Mouse (Mus musculus): ENCODE data around the gene Tns1. TPM values are rescaled to one million over a fixed set of nuclear protein-coding genes. Genes with fewer than 3 reads are reported as not detected.

Gene Tns1
- polyA plus RNA-seq, 1 experiment: 781 TPM

- WGBS: 82% methylated on average over 18 of the region's 18 CpGs
- DNase-seq: no peak
- Histone ChIP-seq H3K4me3 (replicated peaks; ENCODE audit: extremely low read depth, low read depth, low read length) (peak overlapping the region; percentile 11), H3K4me1 (ENCODE audit: control insufficient read depth, insufficient read depth, low read length) (peaks cover 44% of the 10 kb centered on the region)
- TF ChIP-seq CTCF (IDR thresholded peaks at IDR 0.05; ENCODE audit: insufficient read depth, low read length): no peak
- no peak for TF ChIP-seq POLR2A (IDR thresholded peaks at IDR 0.05; ENCODE audit: borderline replicate concordance, extremely low read depth, low read depth, low read length)
Observed at GRCm38 (mm10) chr1:73924871-73925610, 199.2 kb downstream of the Tns1 start.

GRCm38 (mm10) chr1:73924210-73924609 is 200.0 kb downstream of the Tns1 start:
- TF ChIP-seq POLR2A (IDR thresholded peaks at IDR 0.05; ENCODE audit: borderline replicate concordance, extremely low read depth, low read depth, low read length) (no peak), CTCF (IDR thresholded peaks at IDR 0.05; ENCODE audit: insufficient read depth, low read length) (no peak)
- peaks cover 38% of the 10 kb centered on the region for H3K4me1 ChIP-seq (ENCODE audit: control insufficient read depth, insufficient read depth, low read length)
- no peak for DNase-seq
- H3K4me3 ChIP-seq (replicated peaks; ENCODE audit: extremely low read depth, low read depth, low read length): no peak overlapping the region
- 56% methylated on average over 5 of the region's 5 CpGs for WGBS

- 32% methylated on average over 8 of the region's 8 CpGs for WGBS
- TF ChIP-seq CTCF (IDR thresholded peaks at IDR 0.05; ENCODE audit: insufficient read depth, low read length) (no peak), POLR2A (IDR thresholded peaks at IDR 0.05; ENCODE audit: borderline replicate concordance, extremely low read depth, low read depth, low read length) (peak; percentile 25; the same call in 1 of the 2 replicates)
Observed at GRCm38 (mm10) chr1:73923185-73923584, 201.1 kb downstream of the Tns1 start.

DNA sequence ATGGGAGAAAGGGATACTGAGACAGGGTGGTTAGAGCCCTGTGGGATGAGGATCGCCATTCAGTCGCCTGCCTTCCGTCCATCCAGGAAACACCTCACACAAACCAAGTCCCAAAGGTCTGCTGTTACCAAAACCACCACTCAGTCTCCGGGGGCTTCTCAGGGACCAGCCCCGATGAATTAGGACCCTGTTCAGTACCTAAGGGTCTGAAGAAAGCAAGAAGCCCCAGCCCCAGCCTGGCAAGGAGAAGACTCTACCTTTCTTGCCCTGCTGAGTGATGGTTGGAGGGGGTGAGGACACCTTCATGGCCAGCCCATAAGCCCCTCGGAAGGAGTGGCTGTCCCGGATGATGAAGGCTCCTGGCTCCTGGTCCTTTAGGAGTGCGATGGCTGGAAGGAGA is 203.5 kb downstream of the Tns1 start:
- no peak for TF ChIP-seq POLR2A (IDR thresholded peaks at IDR 0.05; ENCODE audit: borderline replicate concordance, extremely low read depth, low read depth, low read length)
- no peak for TF ChIP-seq CTCF (IDR thresholded peaks at IDR 0.05; ENCODE audit: insufficient read depth, low read length)
- WGBS: 92% methylated on average over 8 of the region's 8 CpGs
- peak; percentile 3 for DNase-seq

More at GRCm38 (mm10) chr1:73923185-73923584, 201.1 kb downstream of the Tns1 start:
- H3K4me3 ChIP-seq (replicated peaks; ENCODE audit: extremely low read depth, low read depth, low read length): no peak overlapping the region
- peaks cover 29% of the 10 kb centered on the region for H3K4me1 ChIP-seq (ENCODE audit: control insufficient read depth, insufficient read depth, low read length)
- DNase-seq: no peak

GRCm38 (mm10) chr1:73919909-73920308 is 204.3 kb downstream of the Tns1 start:
- peak; percentile 2 for DNase-seq
- 69% methylated on average over 3 of the region's 3 CpGs for WGBS
- no peak overlapping the region for H3K4me3 ChIP-seq (replicated peaks; ENCODE audit: extremely low read depth, low read depth, low read length)
- H3K4me1 ChIP-seq (ENCODE audit: control insufficient read depth, insufficient read depth, low read length): peaks cover 20% of the 10 kb centered on the region
- TF ChIP-seq POLR2A (IDR thresholded peaks at IDR 0.05; ENCODE audit: borderline replicate concordance, extremely low read depth, low read depth, low read length): no peak
- no peak for TF ChIP-seq CTCF (IDR thresholded peaks at IDR 0.05; ENCODE audit: insufficient read depth, low read length)

More for the DNA sequence above, 203.5 kb downstream of the Tns1 start:
- Histone ChIP-seq H3K4me3 (replicated peaks; ENCODE audit: extremely low read depth, low read depth, low read length) (no peak overlapping the region), H3K4me1 (ENCODE audit: control insufficient read depth, insufficient read depth, low read length) (peaks cover 20% of the 10 kb centered on the region)

- peak; percentile 7 for DNase-seq
- WGBS: 82% methylated on average over 11 of the region's 11 CpGs
- H3K4me3 ChIP-seq (replicated peaks; ENCODE audit: extremely low read depth, low read depth, low read length): no peak overlapping the region
- TF ChIP-seq CTCF (IDR thresholded peaks at IDR 0.05; ENCODE audit: insufficient read depth, low read length) (no peak), POLR2A (IDR thresholded peaks at IDR 0.05; ENCODE audit: borderline replicate concordance, extremely low read depth, low read depth, low read length) (no peak)
- peaks cover 10% of the 10 kb centered on the region for H3K4me1 ChIP-seq (ENCODE audit: control insufficient read depth, insufficient read depth, low read length)
Observed at GRCm38 (mm10) chr1:73918001-73918400, 206.2 kb downstream of the Tns1 start.

- H3K4me1 ChIP-seq (ENCODE audit: control insufficient read depth, insufficient read depth, low read length): no peaks in the 10 kb centered on the region
- no peak for DNase-seq
- TF ChIP-seq CTCF (IDR thresholded peaks at IDR 0.05; ENCODE audit: insufficient read depth, low read length) (no peak), POLR2A (IDR thresholded peaks at IDR 0.05; ENCODE audit: borderline replicate concordance, extremely low read depth, low read depth, low read length) (no peak)
- 82% methylated on average over 1 of the region's 1 CpGs for WGBS
- no peak overlapping the region for H3K4me3 ChIP-seq (replicated peaks; ENCODE audit: extremely low read depth, low read depth, low read length)
Observed at GRCm38 (mm10) chr1:73916298-73916697, 208.0 kb downstream of the Tns1 start.

DNA sequence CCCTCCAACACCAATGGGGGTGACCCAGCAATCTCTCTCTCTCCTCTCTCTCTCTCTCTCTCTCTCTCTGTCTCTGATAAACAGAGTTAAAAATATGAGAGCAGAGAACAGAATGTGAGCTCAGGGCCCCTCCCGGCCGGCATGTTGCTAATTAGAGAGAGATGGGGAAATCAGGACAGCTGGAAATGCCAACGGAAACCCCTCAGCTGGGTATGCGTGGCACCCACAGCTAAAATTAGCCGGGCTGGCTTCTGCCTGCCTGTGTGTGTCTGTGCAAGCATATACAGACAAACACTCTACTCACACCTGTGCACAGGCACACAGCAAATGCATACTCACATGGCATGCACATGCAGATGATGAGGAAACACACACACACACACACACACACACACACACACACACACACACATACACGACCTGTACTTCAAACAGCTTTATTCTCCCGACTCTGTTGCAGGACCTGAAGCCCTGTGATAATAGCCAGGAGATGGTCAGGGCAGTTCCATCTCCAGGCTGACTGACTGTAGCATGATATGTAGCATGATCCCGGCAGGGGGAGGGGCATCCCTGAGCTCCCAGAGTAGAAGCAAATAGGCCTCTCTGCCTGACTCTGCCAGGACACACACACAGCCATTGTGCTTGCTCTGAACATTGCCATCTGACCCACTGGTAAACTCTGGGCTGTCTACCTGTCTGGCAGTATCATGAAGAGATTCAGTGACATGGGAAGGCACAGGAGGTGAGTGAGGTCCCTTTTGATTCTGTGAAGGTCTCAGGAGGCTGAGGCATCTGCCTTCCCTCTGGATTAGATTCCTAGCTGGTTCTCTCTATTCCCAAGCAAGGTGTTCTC is 208.8 kb downstream of the Tns1 start:
- TF ChIP-seq POLR2A (IDR thresholded peaks at IDR 0.05; ENCODE audit: borderline replicate concordance, extremely low read depth, low read depth, low read length): no peak
- TF ChIP-seq CTCF (IDR thresholded peaks at IDR 0.05; ENCODE audit: insufficient read depth, low read length): no peak
- Histone ChIP-seq H3K4me1 (ENCODE audit: control insufficient read depth, insufficient read depth, low read length) (no peaks in the 10 kb centered on the region), H3K4me3 (replicated peaks; ENCODE audit: extremely low read depth, low read depth, low read length) (no peak overlapping the region)
- peak; percentile 8 for DNase-seq
- 42% methylated on average over 8 of the region's 8 CpGs for WGBS

DNA sequence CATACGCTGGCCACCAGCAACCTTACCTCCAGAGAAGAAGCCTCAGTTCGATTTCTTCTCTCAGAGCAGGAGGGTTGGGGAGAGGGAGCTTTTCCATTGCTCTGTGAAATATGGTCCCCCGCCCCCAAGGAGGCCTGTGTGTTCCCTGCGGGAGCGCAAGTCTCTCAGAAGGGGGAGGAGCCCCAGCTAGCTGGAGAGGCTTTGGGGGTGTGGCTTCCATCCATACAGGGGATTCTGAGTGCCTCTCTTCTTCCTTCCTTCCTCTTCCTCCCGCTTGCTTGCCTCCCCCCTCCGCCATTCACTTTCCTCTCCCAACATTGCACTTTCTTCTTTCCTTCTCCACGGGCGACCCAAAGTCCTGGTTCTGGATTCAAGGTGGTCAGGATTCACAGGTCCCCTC is 210.2 kb downstream of the Tns1 start:
- H3K4me1 ChIP-seq (ENCODE audit: control insufficient read depth, insufficient read depth, low read length): no peaks in the 10 kb centered on the region
- H3K4me3 ChIP-seq (replicated peaks; ENCODE audit: extremely low read depth, low read depth, low read length): no peak overlapping the region
- peak; percentile 28 for DNase-seq
- WGBS: 44% methylated on average over 9 of the region's 9 CpGs
- TF ChIP-seq POLR2A (IDR thresholded peaks at IDR 0.05; ENCODE audit: borderline replicate concordance, extremely low read depth, low read depth, low read length) (no peak), CTCF (IDR thresholded peaks at IDR 0.05; ENCODE audit: insufficient read depth, low read length) (no peak)

All from lung, adult 2 months (tissue).